ENCODE assay signal across 28 mouse cellular contexts in genomic region chrX:99961002-99961401, GRCm38 (mm10). TPM values are rescaled to one million over a fixed set of nuclear protein-coding genes. Genes with fewer than 3 reads are reported as not detected.
DNase-seq lines count a peak whose midpoint lies in the region; ATAC-seq and TF ChIP-seq lines count a peak whose summit lies in the region.
"Had no signal": no experiment of that assay in that cellular context is flagged by ENCODE, and none has a peak within 500 bp of the region (broad histone marks: within the 10 kb centered on the region; RNA-seq: fewer than 3 reads in every experiment).

No protein-coding gene starts in this region.

- no peak overlapping the region for H3K4me2 ChIP-seq in liver, postnatal 0 days (ENCODE audit: low read depth, low read length)
- H3K4me2 ChIP-seq in liver, embryonic 12.5 days, result no peak overlapping the region
- no peak overlapping the region for H3K4me2 ChIP-seq in heart, embryonic 12.5 days
- H3K4me2 ChIP-seq: embryonic facial prominence, embryonic 13.5 days; forebrain, embryonic 12.5 days; forebrain, embryonic 15.5 days; heart, embryonic 13.5 days; hindbrain, embryonic 14.5 days had no signal

- no peak overlapping the region for H3K9ac ChIP-seq in liver, postnatal 0 days (replicated peaks)
- H3K9ac ChIP-seq in liver, embryonic 12.5 days, result no peak overlapping the region
- H3K9ac ChIP-seq in heart, embryonic 12.5 days, result no peak overlapping the region
- H3K9ac ChIP-seq: embryonic facial prominence, embryonic 13.5 days; forebrain, embryonic 12.5 days; forebrain, embryonic 15.5 days; heart, embryonic 13.5 days; hindbrain, embryonic 14.5 days had no signal

- no peak overlapping the region for H3K4me3 ChIP-seq in liver, postnatal 0 days (ENCODE audit: low read depth, low read length)
- H3K4me3 ChIP-seq in liver, embryonic 12.5 days, result no peak overlapping the region
- H3K4me3 ChIP-seq in heart, embryonic 12.5 days, result no peak overlapping the region
- H3K4me3 ChIP-seq: embryonic facial prominence, embryonic 13.5 days; erythroblast, embryonic 14.5 days; forebrain, embryonic 12.5 days; forebrain, embryonic 15.5 days; heart, embryonic 13.5 days had no signal

- TF ChIP-seq EP300 in liver, postnatal 0 days (IDR thresholded peaks at IDR 0.05; ENCODE audit: low read depth), result no peak

- H3K27me3 ChIP-seq in liver, postnatal 0 days (ENCODE audit: insufficient read depth, low read length), result no peaks in the 10 kb centered on the region
- H3K27me3 ChIP-seq in liver, embryonic 12.5 days (replicated peaks), result peaks cover 7% of the 10 kb centered on the region; the same call in 1 of the 2 replicates
- H3K27me3 ChIP-seq in heart, embryonic 12.5 days (replicated peaks), result no peaks in the 10 kb centered on the region; the same call in 1 of the 2 replicates
- H3K27me3 ChIP-seq: CH12.LX; forebrain, embryonic 15.5 days had no signal

- DNase-seq in adrenal gland, adult 2 months, result peak; percentile 21
- DNase-seq in adrenal gland, postnatal 4 days (ENCODE audit: low spot score in 2 of 2), result no peak
- peak; percentile 9 for DNase-seq in embryo, embryonic 11 days
- no peak for DNase-seq in embryo, embryonic 10.5 days (ENCODE audit: low spot score)
- no peak for DNase-seq in liver, postnatal 0 days
- DNase-seq: B cell, adult 2 months; cerebellum, adult 18-20 months; cerebellum, adult 9-10 months; cerebellum, postnatal 14 days; gastrocnemius, postnatal 25 days; heart, adult 18-20 months; heart, postnatal 14 days; heart, postnatal 4 days; kidney, adult 18-20 months had no signal

- TF ChIP-seq CTCF in liver, postnatal 0 days (IDR thresholded peaks at IDR 0.05; ENCODE audit: low read depth), result no peak

- 53% methylated on average over 4 of the region's 4 CpGs for WGBS in liver, postnatal 0 days (ENCODE audit: insufficient replicate concordance)
- WGBS in liver, embryonic 12.5 days (ENCODE audit: insufficient replicate concordance), result 66% methylated on average over 4 of the region's 4 CpGs
- WGBS in heart, embryonic 12.5 days, result 63% methylated on average over 4 of the region's 4 CpGs

- H3K27ac ChIP-seq in liver, postnatal 0 days (ENCODE audit: low read depth), result no peak overlapping the region
- no peak overlapping the region for H3K27ac ChIP-seq in liver, embryonic 12.5 days
- H3K27ac ChIP-seq in heart, embryonic 12.5 days (ENCODE audit: poor library complexity, severe bottlenecking), result no peak overlapping the region
- H3K27ac ChIP-seq: embryonic facial prominence, embryonic 13.5 days; forebrain, embryonic 12.5 days; forebrain, embryonic 15.5 days; heart, embryonic 13.5 days; hindbrain, embryonic 14.5 days; hindbrain, postnatal 0 days had no signal

- H3K36me3 ChIP-seq in liver, postnatal 0 days (replicated peaks; ENCODE audit: insufficient read depth, low read length), result no peaks in the 10 kb centered on the region
- H3K36me3 ChIP-seq in liver, embryonic 12.5 days, result no peaks in the 10 kb centered on the region
- H3K36me3 ChIP-seq in heart, embryonic 12.5 days, result no peaks in the 10 kb centered on the region
- H3K36me3 ChIP-seq: embryonic facial prominence, embryonic 13.5 days; forebrain, embryonic 12.5 days; forebrain, embryonic 15.5 days; G1E; heart, embryonic 13.5 days had no signal

- no peaks in the 10 kb centered on the region for H3K9me3 ChIP-seq in liver, postnatal 0 days (ENCODE audit: low read length)
- no peaks in the 10 kb centered on the region for H3K9me3 ChIP-seq in liver, embryonic 12.5 days (replicated peaks)
- no peaks in the 10 kb centered on the region for H3K9me3 ChIP-seq in heart, embryonic 12.5 days (replicated peaks)
- H3K9me3 ChIP-seq: embryonic facial prominence, embryonic 13.5 days; forebrain, embryonic 12.5 days; forebrain, embryonic 15.5 days; G1E; heart, embryonic 13.5 days had no signal

- peak; percentile 55; the same call in 1 of the 2 replicates for ATAC-seq in liver, postnatal 0 days
- ATAC-seq in liver, embryonic 12.5 days, result no peak
- ATAC-seq in heart, embryonic 12.5 days (ENCODE audit: insufficient number of reproducible peaks, low FRiP score), result no peak
- ATAC-seq: forebrain, embryonic 15.5 days; hindbrain, postnatal 0 days; inflammation-experienced regulatory T-cells, adult 6 months; intestine, embryonic 16.5 days; Patski had no signal

- no peaks in the 10 kb centered on the region for H3K4me1 ChIP-seq in liver, postnatal 0 days (ENCODE audit: insufficient read depth)
- H3K4me1 ChIP-seq in liver, embryonic 12.5 days, result no peaks in the 10 kb centered on the region
- no peaks in the 10 kb centered on the region for H3K4me1 ChIP-seq in heart, embryonic 12.5 days (replicated peaks)
- H3K4me1 ChIP-seq: embryonic facial prominence, embryonic 13.5 days; forebrain, embryonic 12.5 days; forebrain, embryonic 15.5 days; heart, embryonic 13.5 days had no signal

RNA-seq across cellular contexts. Expression of gene Eda, which starts 14.4 kb away (rescaled TPM):
- total RNA-seq in adrenal gland, adult 2 months (2021), result 1 to 10 TPM; 8.2 to 10.0 TPM
- polyA plus RNA-seq in adrenal gland, adult 2 months (2012; rRNA removed), result 2.8 and 3.1 TPM in 2 replicates
- 10 to 100 TPM; 11.4 to 14.4 TPM for total RNA-seq in adrenal gland, postnatal 4 days (2021)
- 0.53 and 0.63 TPM in 2 replicates for polyA plus RNA-seq in liver, postnatal 0 days (2015; fragmentation: Nextera tagmentation; extraction: Ambion mirVana)
- 0.93 and 1.2 TPM in 2 replicates for polyA plus RNA-seq in liver, embryonic 12.5 days (2016; fragmentation: Nextera tagmentation; extraction: Ambion mirVana)
- 2.4 TPM in 2 replicates for polyA plus RNA-seq in heart, embryonic 12.5 days (2016; fragmentation: Nextera tagmentation; extraction: Ambion mirVana)
- polyA plus RNA-seq: inflammation-experienced regulatory T-cells, adult 6 months had no signal

Comparison
In these comparisons a context has a peak if more than half of its experiments do, and no peak if none do; other contexts are left out.
1. DNase-seq: peak in adrenal gland, adult 2 months (single experiment) and embryo, embryonic 11 days (single experiment); none in adrenal gland, postnatal 4 days (0 of 2), embryo, embryonic 10.5 days (single experiment) and liver, postnatal 0 days (single experiment).